ENCODE assay signal across 8 mouse cellular contexts in the genomic region with DNA sequence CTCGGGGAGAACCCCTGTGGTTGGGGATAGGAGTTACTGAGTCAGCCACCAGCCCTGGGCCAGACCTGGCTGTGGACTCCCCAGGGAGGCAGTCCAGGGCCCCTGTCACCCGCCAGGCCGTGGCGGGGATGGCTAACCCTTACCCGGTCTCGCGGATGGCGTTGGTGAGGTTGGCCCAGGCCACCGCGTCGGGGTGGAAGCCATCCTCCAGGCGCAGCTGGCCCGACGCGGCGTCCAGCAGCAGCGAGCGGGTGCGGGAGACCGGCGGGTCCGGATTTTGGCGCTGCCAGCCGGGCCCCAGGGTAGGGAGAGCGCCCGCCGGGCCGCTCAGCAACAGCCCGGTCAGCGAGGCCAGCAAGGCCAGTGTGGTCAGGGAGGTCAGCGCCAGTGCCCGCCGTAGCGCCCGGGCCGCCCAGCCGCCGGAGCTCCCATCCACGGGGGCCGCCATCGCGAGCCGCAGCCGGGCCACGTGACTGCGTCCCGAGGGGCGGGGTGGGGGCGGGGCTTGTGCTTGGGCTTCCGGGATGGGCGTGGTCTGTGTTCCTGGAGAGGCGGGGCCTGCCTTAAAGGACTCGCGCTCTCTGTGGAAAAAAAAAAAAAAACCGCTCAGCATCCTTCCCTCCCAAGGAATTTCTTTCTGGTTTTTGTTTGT. TPM values are rescaled to one million over a fixed set of nuclear protein-coding genes. Genes with fewer than 3 reads are reported as not detected.
DNase-seq lines count a peak whose midpoint lies in the region; ATAC-seq and TF ChIP-seq lines count a peak whose summit lies in the region.

A gene (minus strand): TSS at position 482 of the 652 bp plus-strand sequence.

- H3K9me3 ChIP-seq in E14TG2a.4 (ENCODE audit: low read length) = no peaks in the 10 kb centered on the region
- H3K9me3 ChIP-seq in forebrain, embryonic 11.5 days (ENCODE audit: control insufficient read depth, low read length) = no peaks in the 10 kb centered on the region
- no peaks in the 10 kb centered on the region for H3K9me3 ChIP-seq in heart, postnatal 0 days (replicated peaks; ENCODE audit: control insufficient read depth, low read length)
- no peaks in the 10 kb centered on the region for H3K9me3 ChIP-seq in liver, postnatal 0 days (ENCODE audit: low read length)
- H3K9me3 ChIP-seq in neural tube, embryonic 13.5 days = no peaks in the 10 kb centered on the region

- peak; percentile 73 for DNase-seq in c-Kit-positive CD71-negative TER-119-negative erythroid progenitor cells, embryonic 14.5 days (ENCODE audit: low read depth)
- peak; percentile 99 for DNase-seq in forebrain, embryonic 11.5 days (ENCODE audit: low spot score)
- DNase-seq in heart, postnatal 0 days (ENCODE audit: low spot score) = peak; percentile 89
- peak; percentile 83 to 93 for DNase-seq in kidney, postnatal 36 days
- peak; percentile 97 for DNase-seq in liver, postnatal 0 days
- DNase-seq in telencephalon, adult 2 months (ENCODE audit: low read depth, low spot score) = peak; percentile 45

- H3K4me2 ChIP-seq in forebrain, embryonic 11.5 days (ENCODE audit: low read depth, low read length, severe bottlenecking) = peak within 1 kb of the TSS; percentile 95
- peak within 1 kb of the TSS; percentile 98 for H3K4me2 ChIP-seq in heart, postnatal 0 days (ENCODE audit: low read depth, low read length)
- peak within 1 kb of the TSS; percentile 93 for H3K4me2 ChIP-seq in liver, postnatal 0 days (ENCODE audit: low read depth, low read length)
- H3K4me2 ChIP-seq in neural tube, embryonic 13.5 days = peak within 1 kb of the TSS; percentile 93

- peaks cover 11% of the 10 kb centered on the region for H3K27me3 ChIP-seq in E14TG2a.4 (ENCODE audit: insufficient read depth, low read length)
- H3K27me3 ChIP-seq in forebrain, embryonic 11.5 days (ENCODE audit: control insufficient read depth, insufficient read depth, low read length) = no peaks in the 10 kb centered on the region
- no peaks in the 10 kb centered on the region for H3K27me3 ChIP-seq in heart, postnatal 0 days (ENCODE audit: control insufficient read depth, insufficient read depth, low read length)
- no peaks in the 10 kb centered on the region for H3K27me3 ChIP-seq in liver, postnatal 0 days (ENCODE audit: insufficient read depth, low read length)
- H3K27me3 ChIP-seq in neural tube, embryonic 13.5 days = no peaks in the 10 kb centered on the region

- no peak for TF ChIP-seq CTCF in E14TG2a.4 (conservative IDR thresholded peaks at IDR 0.05; ENCODE audit: low read length)
- TF ChIP-seq CTCF in heart, postnatal 0 days (IDR thresholded peaks at IDR 0.05; ENCODE audit: low read depth) = no peak
- no peak for TF ChIP-seq CTCF in liver, postnatal 0 days (IDR thresholded peaks at IDR 0.05; ENCODE audit: low read depth)

- peaks cover 40% of the 10 kb centered on the region for H3K4me1 ChIP-seq in E14TG2a.4 (replicated peaks; ENCODE audit: low read depth, low read length)
- H3K4me1 ChIP-seq in forebrain, embryonic 11.5 days (replicated peaks; ENCODE audit: control insufficient read depth, insufficient read depth, low read length) = peaks cover 5% of the 10 kb centered on the region; the same call in 1 of the 2 replicates
- peaks cover 15% of the 10 kb centered on the region for H3K4me1 ChIP-seq in heart, postnatal 0 days (ENCODE audit: control insufficient read depth, insufficient read depth)
- peaks cover 22% of the 10 kb centered on the region for H3K4me1 ChIP-seq in liver, postnatal 0 days (ENCODE audit: insufficient read depth)
- peaks cover 36% of the 10 kb centered on the region for H3K4me1 ChIP-seq in neural tube, embryonic 13.5 days (replicated peaks)

- TF ChIP-seq EP300 in heart, postnatal 0 days (IDR thresholded peaks at IDR 0.05; ENCODE audit: low read depth) = no peak
- no peak for TF ChIP-seq EP300 in liver, postnatal 0 days (IDR thresholded peaks at IDR 0.05; ENCODE audit: low read depth)

- WGBS in forebrain, embryonic 11.5 days = 0% methylated on average over 53 of the region's 55 CpGs
- 1% methylated on average over 37 of the region's 55 CpGs for WGBS in heart, postnatal 0 days
- under 1% methylated on average over 43 of the region's 55 CpGs for WGBS in liver, postnatal 0 days (ENCODE audit: insufficient replicate concordance)
- 1% methylated on average over 52 of the region's 55 CpGs for WGBS in neural tube, embryonic 13.5 days

- peak within 1 kb of the TSS; percentile 99 for H3K4me3 ChIP-seq in E14TG2a.4 (replicated peaks; ENCODE audit: low read length)
- H3K4me3 ChIP-seq in forebrain, embryonic 11.5 days (ENCODE audit: low read depth, low read length) = peak within 1 kb of the TSS; percentile 85
- peak within 1 kb of the TSS; percentile 93 for H3K4me3 ChIP-seq in heart, postnatal 0 days (ENCODE audit: low read depth, low read length)
- H3K4me3 ChIP-seq in liver, postnatal 0 days (ENCODE audit: low read depth, low read length) = peak within 1 kb of the TSS; percentile 81
- H3K4me3 ChIP-seq in neural tube, embryonic 13.5 days = peak within 1 kb of the TSS; percentile 89

- peaks cover 17% of the 10 kb centered on the region for H3K36me3 ChIP-seq in E14TG2a.4 (ENCODE audit: insufficient read depth, low read length)
- no peaks in the 10 kb centered on the region for H3K36me3 ChIP-seq in forebrain, embryonic 11.5 days (ENCODE audit: control insufficient read depth, insufficient read depth, low read length)
- H3K36me3 ChIP-seq in heart, postnatal 0 days (replicated peaks; ENCODE audit: control insufficient read depth, insufficient read depth, low read length) = peaks cover 6% of the 10 kb centered on the region; the same call in 1 of the 2 replicates
- H3K36me3 ChIP-seq in liver, postnatal 0 days (replicated peaks; ENCODE audit: insufficient read depth, low read length) = 0 out of 2 replicates have a peak, but pooled peaks cover 1% of the 10 kb centered on the region
- peaks cover 10% of the 10 kb centered on the region; the same call in 1 of the 2 replicates for H3K36me3 ChIP-seq in neural tube, embryonic 13.5 days

- no peak within 1 kb of the TSS for H3K27ac ChIP-seq in forebrain, embryonic 11.5 days (ENCODE audit: low read depth, low read length)
- H3K27ac ChIP-seq in heart, postnatal 0 days (ENCODE audit: low read depth) = peak within 1 kb of the TSS; percentile 31
- H3K27ac ChIP-seq in liver, postnatal 0 days (ENCODE audit: low read depth) = 0 out of 2 replicates have a peak within 1 kb of the TSS, but pooled peaks have one; percentile 36
- 0 out of 2 replicates have a peak within 1 kb of the TSS, but pooled peaks have one; percentile 46 for H3K27ac ChIP-seq in neural tube, embryonic 13.5 days (replicated peaks)

- peak within 1 kb of the TSS; percentile 89 for H3K9ac ChIP-seq in forebrain, embryonic 11.5 days (ENCODE audit: low read length)
- H3K9ac ChIP-seq in heart, postnatal 0 days (replicated peaks; ENCODE audit: low read depth, low read length) = peak within 1 kb of the TSS; percentile 83
- peak within 1 kb of the TSS; percentile 90 for H3K9ac ChIP-seq in liver, postnatal 0 days (replicated peaks)
- peak within 1 kb of the TSS; percentile 83 for H3K9ac ChIP-seq in neural tube, embryonic 13.5 days

- peak; percentile 77 for ATAC-seq in forebrain, embryonic 11.5 days (replicated peaks; ENCODE audit: low FRiP score)
- peak; percentile 91 for ATAC-seq in heart, postnatal 0 days (ENCODE audit: insufficient read depth, low read depth)
- ATAC-seq in liver, postnatal 0 days = peak; percentile 79
- ATAC-seq in neural tube, embryonic 13.5 days (ENCODE audit: low read depth) = peak; percentile 67

RNA-seq across cellular contexts. Expression of the gene that starts here (rescaled TPM):
- polyA plus RNA-seq in forebrain, embryonic 11.5 days (2014; fragmentation: Nextera tagmentation; extraction: Ambion mirVana) = 29.8 and 31.2 TPM in 2 replicates
- 38.1 and 38.3 TPM in 2 replicates for total RNA-seq in heart, postnatal 0 days (2014; rRNA removed; ENCODE audit: low replicate concordance)
- polyA plus RNA-seq in heart, postnatal 0 days (2015; fragmentation: Nextera tagmentation; extraction: Ambion mirVana) = 43.9 and 47.2 TPM in 2 replicates
- 53.6 and 54.1 TPM in 2 replicates for polyA plus RNA-seq in liver, postnatal 0 days (2015; fragmentation: Nextera tagmentation; extraction: Ambion mirVana)
- polyA plus RNA-seq in neural tube, embryonic 13.5 days (2015; fragmentation: Nextera tagmentation; extraction: Ambion mirVana) = 35.8 and 42.8 TPM in 2 replicates

Comparison
In these comparisons a context has a peak if more than half of its experiments do, and no peak if none do; other contexts are left out.
1. DNase-seq: peak in every context shown above with its lines; median percentile 99 in forebrain, embryonic 11.5 days; 97 in liver, postnatal 0 days; 89 in heart, postnatal 0 days; 88 in kidney, postnatal 36 days; 73 in c-Kit-positive CD71-negative TER-119-negative erythroid progenitor cells, embryonic 14.5 days; 45 in telencephalon, adult 2 months.